Mouse (Mus musculus) heart, embryonic 14.5 days (tissue): ENCODE results near the gene Tnfaip2. TPM values are rescaled to one million over a fixed set of nuclear protein-coding genes. Genes with fewer than 3 reads are reported as not detected.

Experiments
- ATAC-seq: fragments of 200-750 bp; cut with Nextera tagmentation; 2 replicates; pipeline ENCODE4 v1.8.0; 2017; ENCODE audit warnings: low read depth, moderate TSS enrichment; ENCODE audit not compliant: insufficient number of reproducible peaks, insufficient read depth, low FRiP score
- H3K27ac ChIP-seq, 2 experiments: fragments of 200-500 bp in 1 of 2; fragments of 300-500 bp in 1 of 2; sonication (generic) in 1 of 2; replicated peaks in 1 of 2; 2 replicates each; pipeline ENCODE4 v1.5.1; 2012 to 2014; ENCODE audit warnings: low read depth in 2 of 2, low read length in 2 of 2, control low read depth in 1 of 2, mild to moderate bottlenecking in 1 of 2, mixed read lengths in 1 of 2; ENCODE audit not compliant: control insufficient read depth in 1 of 2, insufficient read depth in 1 of 2
- H3K27me3 ChIP-seq: fragments of 300-500 bp; sonication (generic); 2 replicates; pipeline ENCODE4 v1.6.1; 2014; ENCODE audit warnings: mild to moderate bottlenecking, low read length, control low read depth; ENCODE audit not compliant: control insufficient read depth, insufficient read depth
- H3K36me3 ChIP-seq: fragments of 300-500 bp; sonication (generic); 2 replicates; pipeline ENCODE4 v1.6.1; 2014; ENCODE audit warnings: mild to moderate bottlenecking, control low read depth, low read length, mixed read lengths; ENCODE audit not compliant: control insufficient read depth, insufficient read depth
- H3K4me1 ChIP-seq, 2 experiments: fragments of 200-500 bp in 1 of 2; fragments of 300-500 bp in 1 of 2; sonication (generic) in 1 of 2; 2 replicates each; pipeline ENCODE4 v1.6.1; 2012 to 2014; ENCODE audit warnings: low read length in 2 of 2, control low read depth in 1 of 2, mixed read lengths in 1 of 2; ENCODE audit not compliant: control insufficient read depth in 2 of 2, insufficient read depth in 2 of 2
- H3K4me2 ChIP-seq: fragments of 300-500 bp; sonication (generic); 2 replicates; pipeline ENCODE4 v1.6.1; 2014; ENCODE audit warnings: mild to moderate bottlenecking, low read length
- H3K4me3 ChIP-seq, 2 experiments: fragments of 200-500 bp in 1 of 2; fragments of 300-500 bp in 1 of 2; sonication (generic) in 1 of 2; 2 replicates each; pipeline ENCODE4 v1.5.1; 2012 to 2014; ENCODE audit warnings: low read length in 2 of 2, mild to moderate bottlenecking in 2 of 2, control low read depth in 1 of 2, low read depth in 1 of 2, moderate library complexity in 1 of 2; ENCODE audit not compliant: control insufficient read depth in 1 of 2, insufficient read depth in 1 of 2
- H3K9ac ChIP-seq: fragments of 300-500 bp; sonication (generic); 2 replicates; pipeline ENCODE4 v1.6.1; 2014; ENCODE audit warnings: mild to moderate bottlenecking, low read length
- H3K9me3 ChIP-seq: fragments of 300-500 bp; sonication (generic); 2 replicates; pipeline ENCODE4 v1.6.1; 2016; ENCODE audit warnings: low read length, control low read depth; ENCODE audit not compliant: control insufficient read depth
- WGBS: fragments of 180-500 bp; shearing (Covaris S2); extraction: QIAGEN DNeasy Blood & Tissue Kit; methylation state at CpG from one replicate; pipeline ENCODE4 v1.1.7; 2014; 5-methylcytosine and 5-hydroxymethylcytosine counted together
- polyA plus RNA-seq: library from polyadenylated mRNA; unstranded; fragments of >200 nt; fragmentation: Nextera tagmentation; extraction: Ambion mirVana; gene quantifications from 2 replicates; pipeline ENCODE4 v1.2.1, GENCODE M21; 2014

Tnfaip2 gene
- polyA plus RNA-seq, 1 experiment from 2014 or later = 5.5 TPM

DNA sequence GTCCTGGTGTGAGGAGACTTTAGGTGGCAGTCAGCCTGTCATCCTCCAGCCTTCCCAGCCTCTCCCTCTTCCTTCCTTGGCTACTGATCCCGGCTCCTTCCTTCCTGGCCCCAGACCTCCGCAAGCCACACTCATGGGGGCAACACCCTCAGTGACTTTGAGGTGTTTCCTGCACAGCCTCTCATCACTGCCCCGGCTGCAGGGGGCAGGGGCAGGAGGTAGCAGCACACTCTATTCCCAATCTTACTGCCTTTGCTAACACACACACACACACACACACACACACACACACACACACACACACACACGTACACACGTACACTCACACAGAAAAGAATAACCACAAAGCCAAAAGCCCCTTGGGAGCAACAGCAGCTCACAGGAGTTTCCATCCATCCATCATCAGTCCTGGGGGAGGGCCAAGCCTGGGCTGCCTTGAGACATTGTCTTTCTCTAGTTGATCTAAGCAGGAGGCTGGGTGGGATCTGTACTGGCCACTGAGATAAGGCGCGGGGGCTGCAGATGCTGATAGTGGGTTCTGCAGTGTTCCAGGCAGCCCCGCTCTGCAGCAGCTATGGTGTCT is 7.4 kb upstream of the Tnfaip2 start:
- no peaks in the 10 kb centered on the region for H3K36me3 ChIP-seq
- peak; percentile 57 for ATAC-seq
- WGBS = 13% methylated on average over 8 of the region's 8 CpGs
- H3K27me3 ChIP-seq = peaks cover 51% of the 10 kb centered on the region
- H3K9ac ChIP-seq = no peak overlapping the region
- H3K27ac ChIP-seq = peak overlapping the region; percentile 42 to 72; a peak in 3 of 4 replicates
- H3K4me1 ChIP-seq = peaks cover 22 to 42% of the 10 kb centered on the region in 2 experiments
- H3K4me3 ChIP-seq = no peak overlapping the region
- H3K9me3 ChIP-seq = no peaks in the 10 kb centered on the region
- H3K4me2 ChIP-seq = peak overlapping the region; percentile 3; the same call in 1 of the 2 replicates

DNA sequence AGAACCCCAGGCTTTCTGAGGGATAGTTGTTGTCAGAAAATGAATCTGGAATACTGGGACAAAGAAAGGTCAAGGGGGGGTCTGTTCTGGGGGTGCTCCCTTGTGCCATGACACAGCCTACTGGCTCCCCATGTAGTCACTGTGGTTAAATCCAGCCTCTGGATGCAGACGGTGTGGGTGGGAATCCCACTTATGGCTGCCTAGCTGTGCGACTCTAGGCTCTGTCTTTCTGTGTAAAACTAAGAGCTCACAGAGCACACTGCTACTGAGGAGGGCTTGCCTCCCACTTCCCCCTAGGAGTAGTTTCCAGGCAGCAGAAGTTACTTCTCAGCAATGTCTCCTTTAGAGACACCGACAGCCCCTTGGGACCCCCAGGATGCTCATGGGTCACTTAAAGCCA is 6.1 kb upstream of the Tnfaip2 start:
- H3K9ac ChIP-seq = no peak overlapping the region
- H3K27ac ChIP-seq = no peak overlapping the region
- 78% methylated on average over 3 of the region's 3 CpGs for WGBS
- no peak overlapping the region for H3K4me3 ChIP-seq
- ATAC-seq = no peak
- H3K4me2 ChIP-seq = no peak overlapping the region
- H3K27me3 ChIP-seq = peaks cover 45% of the 10 kb centered on the region
- H3K9me3 ChIP-seq = no peaks in the 10 kb centered on the region
- no peaks in the 10 kb centered on the region for H3K36me3 ChIP-seq
- peaks cover 9 to 29% of the 10 kb centered on the region in 2 experiments for H3K4me1 ChIP-seq

DNA sequence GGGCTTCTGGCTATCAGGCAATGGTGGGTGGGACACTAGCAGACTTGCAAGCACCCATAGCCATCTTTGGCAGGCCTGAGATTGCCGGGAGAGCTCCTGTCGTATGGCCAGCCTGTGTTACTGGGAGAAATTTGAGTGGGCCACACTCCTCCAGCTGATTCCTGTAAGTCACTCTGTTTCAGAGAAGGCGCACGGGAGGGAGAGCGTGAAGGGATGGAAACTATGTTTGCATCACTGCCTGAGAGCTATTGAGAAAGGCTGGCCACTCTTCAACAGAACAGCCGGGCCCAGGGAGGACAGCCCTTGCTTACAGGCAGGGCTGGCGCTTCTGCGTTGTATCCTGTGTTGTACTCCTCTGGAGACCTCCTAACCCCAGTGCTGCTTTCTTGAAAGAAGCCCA is 5.6 kb upstream of the Tnfaip2 start:
- no peak for ATAC-seq
- Histone ChIP-seq H3K27me3 (peaks cover 45% of the 10 kb centered on the region), H3K4me2 (no peak overlapping the region), H3K36me3 (no peaks in the 10 kb centered on the region), H3K9me3 (no peaks in the 10 kb centered on the region), H3K4me1 (peaks cover 9 to 24% of the 10 kb centered on the region in 2 experiments), H3K9ac (no peak overlapping the region), H3K27ac (no peak overlapping the region), H3K4me3 (no peak overlapping the region)
- 49% methylated on average over 8 of the region's 8 CpGs for WGBS

DNA sequence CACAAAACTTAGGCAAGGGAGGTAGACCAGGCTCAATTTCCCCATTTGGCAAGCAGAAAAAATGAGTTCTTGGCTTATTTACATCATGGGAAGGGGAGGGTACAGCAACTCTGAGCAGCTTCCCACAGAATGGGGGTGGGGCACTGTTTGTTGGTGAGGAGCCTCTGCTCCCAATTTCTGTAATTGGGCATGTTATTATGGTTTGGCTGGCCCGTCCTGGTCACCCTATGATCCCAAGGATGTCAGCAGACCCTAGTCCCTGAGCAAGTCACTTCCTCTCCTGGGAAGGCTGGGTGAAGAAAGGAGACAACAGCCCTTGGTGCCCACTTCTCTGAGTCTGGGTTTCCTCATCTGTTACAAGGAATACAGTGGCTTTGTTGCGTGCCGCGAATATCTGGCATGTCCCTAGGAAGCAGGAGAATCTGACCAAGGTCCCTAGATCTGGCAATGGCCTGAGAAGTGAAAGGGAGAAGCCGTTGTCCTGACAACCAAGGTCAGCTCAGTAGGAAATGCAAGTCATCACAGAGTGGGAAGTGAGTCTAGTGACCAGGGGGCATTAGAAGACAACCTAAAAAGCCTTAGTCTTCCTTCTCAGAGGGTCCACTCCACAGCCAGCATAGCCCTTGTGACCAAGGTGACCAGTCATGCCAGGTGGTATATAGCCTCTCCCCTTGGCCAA is 4.9 kb upstream of the Tnfaip2 start:
- H3K9me3 ChIP-seq = no peaks in the 10 kb centered on the region
- H3K9ac ChIP-seq = no peak overlapping the region
- peaks cover 45% of the 10 kb centered on the region for H3K27me3 ChIP-seq
- H3K4me3 ChIP-seq = no peak overlapping the region
- no peak overlapping the region for H3K27ac ChIP-seq
- H3K36me3 ChIP-seq = no peaks in the 10 kb centered on the region
- no peak for ATAC-seq
- H3K4me2 ChIP-seq = no peak overlapping the region
- peaks cover 11 to 27% of the 10 kb centered on the region in 2 experiments for H3K4me1 ChIP-seq
- WGBS = 67% methylated on average over 5 of the region's 5 CpGs

DNA sequence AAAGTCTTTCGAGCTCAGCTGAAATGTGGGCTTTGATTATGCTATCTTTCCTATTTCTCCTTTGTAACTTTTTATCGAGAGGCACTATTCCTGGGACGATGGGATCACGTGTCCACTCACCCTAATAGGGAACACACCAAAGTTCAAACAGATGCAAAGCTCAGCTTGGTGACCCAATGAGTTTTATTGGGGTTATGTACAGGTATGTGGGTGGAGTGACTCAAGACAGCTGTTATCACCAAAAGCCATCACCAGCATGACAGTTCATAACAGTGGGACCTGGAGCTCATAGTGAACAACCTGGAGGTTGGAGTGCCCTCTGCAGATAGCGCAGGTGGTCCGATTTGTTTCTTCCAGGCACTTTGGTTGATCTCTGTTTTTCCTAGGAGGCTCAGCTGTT is 3.4 kb upstream of the Tnfaip2 start:
- no peak overlapping the region for H3K9ac ChIP-seq
- 82% methylated on average over 6 of the region's 6 CpGs for WGBS
- H3K36me3 ChIP-seq = no peaks in the 10 kb centered on the region
- H3K4me1 ChIP-seq = peaks cover 15 to 31% of the 10 kb centered on the region in 2 experiments
- peaks cover 51% of the 10 kb centered on the region for H3K27me3 ChIP-seq
- no peak overlapping the region for H3K4me3 ChIP-seq
- no peaks in the 10 kb centered on the region for H3K9me3 ChIP-seq
- H3K4me2 ChIP-seq = no peak overlapping the region
- no peak for ATAC-seq
- H3K27ac ChIP-seq = no peak overlapping the region

DNA sequence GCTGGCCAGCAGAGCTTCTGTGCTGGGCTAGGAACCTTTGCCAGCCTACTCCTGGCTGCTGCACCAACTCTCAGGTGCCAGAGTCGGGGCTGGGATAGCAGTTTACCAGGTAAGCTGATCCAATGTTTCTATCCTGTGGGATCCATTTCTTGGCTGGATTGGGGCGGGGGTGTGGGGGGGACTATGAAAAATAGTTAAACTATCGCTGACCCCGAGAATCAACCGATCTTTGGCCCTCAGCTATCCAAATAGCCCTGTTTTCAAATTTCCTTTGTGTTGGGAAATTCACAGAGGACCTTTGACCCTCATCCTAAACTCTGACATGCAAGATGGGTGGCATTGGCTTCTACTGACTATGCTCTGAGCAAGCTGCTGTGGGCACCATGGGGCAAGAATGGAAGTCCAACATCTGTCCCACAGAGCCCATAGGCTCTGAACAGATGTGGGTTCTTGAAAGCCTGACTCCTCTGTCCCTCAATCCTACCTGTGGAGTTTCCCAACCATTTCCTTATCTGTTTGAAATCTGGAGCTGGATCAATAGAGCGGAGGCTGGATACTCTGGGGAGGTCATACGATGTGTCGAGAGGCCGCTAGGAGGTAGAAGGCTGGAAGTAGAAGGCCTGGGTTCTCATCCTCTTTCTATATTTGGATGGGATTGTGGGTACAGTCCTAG is 1.4 kb upstream of the Tnfaip2 start:
- peaks cover 66% of the 10 kb centered on the region for H3K27me3 ChIP-seq
- no peak overlapping the region for H3K4me3 ChIP-seq

DNA sequence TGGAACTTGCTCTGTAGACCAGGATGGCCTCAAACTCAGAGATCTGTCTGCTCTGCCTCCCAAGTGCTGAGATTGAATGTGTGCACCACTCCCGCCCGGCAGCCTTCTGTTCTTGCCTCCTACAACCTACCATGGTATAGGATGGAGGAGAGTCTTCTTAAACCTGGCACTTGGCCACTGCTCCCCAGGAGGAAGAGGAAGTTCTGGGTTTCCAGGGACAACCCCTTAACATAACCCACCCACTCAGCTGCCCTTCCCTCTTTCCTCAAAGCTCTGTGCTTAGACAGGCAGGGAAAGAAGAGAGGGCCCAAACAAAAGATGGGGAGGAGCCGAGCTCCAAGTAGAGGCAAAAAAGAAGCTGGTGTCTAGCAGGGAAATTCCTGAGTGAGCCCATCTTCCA is 746 bp upstream of the Tnfaip2 start:
- no peak overlapping the region for H3K4me2 ChIP-seq
- peaks cover 73% of the 10 kb centered on the region for H3K27me3 ChIP-seq
- ATAC-seq = no peak
- H3K9ac ChIP-seq = no peak overlapping the region
- H3K36me3 ChIP-seq = no peaks in the 10 kb centered on the region
- H3K27ac ChIP-seq = no peak overlapping the region
- WGBS = 64% methylated on average over 3 of the region's 3 CpGs
- H3K4me3 ChIP-seq = no peak overlapping the region
- H3K4me1 ChIP-seq = peaks cover 9 to 21% of the 10 kb centered on the region in 2 experiments
- H3K9me3 ChIP-seq = no peaks in the 10 kb centered on the region

More for the DNA sequence above, 1.4 kb upstream of the Tnfaip2 start:
- no peak overlapping the region for H3K4me2 ChIP-seq
- WGBS = 90% methylated on average over 9 of the region's 9 CpGs
- H3K36me3 ChIP-seq = no peaks in the 10 kb centered on the region
- no peaks in the 10 kb centered on the region for H3K9me3 ChIP-seq
- H3K9ac ChIP-seq = no peak overlapping the region
- peaks cover 9 to 22% of the 10 kb centered on the region in 2 experiments for H3K4me1 ChIP-seq
- no peak for ATAC-seq
- H3K27ac ChIP-seq = no peak overlapping the region
